Mouse (Mus musculus): Measurements from ENCODE around the gene Bcl2l15. TPM values are rescaled to one million over a fixed set of nuclear protein-coding genes. Genes with fewer than 3 reads are reported as not detected.
"Not testable (repeated sequence)": the region's sequence is repeated elsewhere in the genome, so short reads cannot be mapped to it uniquely, and the experiment has no call there.

Bcl2l15 gene
- polyA plus RNA-seq, 1 experiment from 2014 or later, result 0.08 TPM

- ATAC-seq (replicated peaks; ENCODE audit: low FRiP score, low read depth), result peak; percentile 96
- peak; percentile 97 for DNase-seq (ENCODE audit: low spot score)
- Histone ChIP-seq H3K36me3 (ENCODE audit: insufficient read depth, low read length) (no peaks in the 10 kb centered on the region), H3K4me1 (replicated peaks; ENCODE audit: insufficient read depth, low read length) (0 out of 2 replicates have a peak, but pooled peaks cover 8% of the 10 kb centered on the region), H3K4me3 (replicated peaks; ENCODE audit: low read depth, low read length) (peak within 1 kb of the TSS; percentile 97), H3K27ac (peak within 1 kb of the TSS; percentile 91), H3K9ac (ENCODE audit: low read depth, low read length) (peak within 1 kb of the TSS; percentile 97), H3K9me3 (replicated peaks; ENCODE audit: low read length) (no peaks in the 10 kb centered on the region), H3K4me2 (ENCODE audit: low read length) (peak within 1 kb of the TSS; percentile 66), H3K27me3 (ENCODE audit: insufficient read depth, low read length) (no peaks in the 10 kb centered on the region)
- 11% methylated on average over 43 of the region's 49 CpGs for WGBS
- no peak for TF ChIP-seq CTCF (IDR thresholded peaks at IDR 0.05; ENCODE audit: low read depth)
Observed at GRCm38 (mm10) chr3:103791230-103792110, 40.9 kb upstream of the Bcl2l15 start, which contains the start of gene Hipk1. Gene Hipk1 (minus strand): TSS chr3:103791563.

GRCm38 (mm10) chr3:103792111-103792406 lies 40.3 kb upstream of the Bcl2l15 start:
- H3K27ac ChIP-seq; H3K4me1 ChIP-seq (replicated peaks; ENCODE audit: insufficient read depth, low read length); DNase-seq (ENCODE audit: low spot score); H3K4me3 ChIP-seq (replicated peaks; ENCODE audit: low read depth, low read length); H3K27me3 ChIP-seq (ENCODE audit: insufficient read depth, low read length); H3K9ac ChIP-seq (ENCODE audit: low read depth, low read length); H3K36me3 ChIP-seq (ENCODE audit: insufficient read depth, low read length); H3K9me3 ChIP-seq (replicated peaks; ENCODE audit: low read length); ATAC-seq (replicated peaks; ENCODE audit: low FRiP score, low read depth): not testable (repeated sequence)
- WGBS, result 88% methylated on average over 5 of the region's 5 CpGs
- H3K4me2 ChIP-seq (ENCODE audit: low read length), result peak overlapping the region; percentile 66; the same call in 1 of the 2 replicates

- no peaks in the 10 kb centered on the region for H3K27me3 ChIP-seq (ENCODE audit: insufficient read depth, low read length)
- no peak overlapping the region for H3K27ac ChIP-seq
- no peak for TF ChIP-seq CTCF (IDR thresholded peaks at IDR 0.05; ENCODE audit: low read depth)
- no peaks in the 10 kb centered on the region for H3K9me3 ChIP-seq (replicated peaks; ENCODE audit: low read length)
- no peak overlapping the region for H3K9ac ChIP-seq (ENCODE audit: low read depth, low read length)
- 49% methylated on average over 1 of the region's 1 CpGs for WGBS
- ATAC-seq (replicated peaks; ENCODE audit: low FRiP score, low read depth) (no peak), DNase-seq (ENCODE audit: low spot score) (no peak)
- no peak overlapping the region for H3K4me2 ChIP-seq (ENCODE audit: low read length)
- no peak overlapping the region for H3K4me3 ChIP-seq (replicated peaks; ENCODE audit: low read depth, low read length)
- no peaks in the 10 kb centered on the region for H3K36me3 ChIP-seq (ENCODE audit: insufficient read depth, low read length)
- H3K4me1 ChIP-seq (replicated peaks; ENCODE audit: insufficient read depth, low read length), result 0 out of 2 replicates have a peak, but pooled peaks cover 8% of the 10 kb centered on the region
Observed at GRCm38 (mm10) chr3:103792566-103792965, 39.8 kb upstream of the Bcl2l15 start.

GRCm38 (mm10) chr3:103796389-103796788 lies 36.0 kb upstream of the Bcl2l15 start:
- H3K27ac ChIP-seq, result no peak overlapping the region
- no peak for ATAC-seq (replicated peaks; ENCODE audit: low FRiP score, low read depth)

GRCm38 (mm10) chr3:103799507-103799906 lies 32.9 kb upstream of the Bcl2l15 start:
- no peak for ATAC-seq (replicated peaks; ENCODE audit: low FRiP score, low read depth)

More at GRCm38 (mm10) chr3:103796389-103796788, 36.0 kb upstream of the Bcl2l15 start:
- no peak for DNase-seq (ENCODE audit: low spot score)
- no peaks in the 10 kb centered on the region for H3K36me3 ChIP-seq (ENCODE audit: insufficient read depth, low read length)
- H3K9me3 ChIP-seq (replicated peaks; ENCODE audit: low read length), result no peaks in the 10 kb centered on the region
- WGBS, result 69% methylated on average over 2 of the region's 2 CpGs
- 0 out of 2 replicates have a peak, but pooled peaks cover 5% of the 10 kb centered on the region for H3K4me1 ChIP-seq (replicated peaks; ENCODE audit: insufficient read depth, low read length)
- no peaks in the 10 kb centered on the region for H3K27me3 ChIP-seq (ENCODE audit: insufficient read depth, low read length)
- H3K4me2 ChIP-seq (ENCODE audit: low read length), result no peak overlapping the region
- no peak overlapping the region for H3K9ac ChIP-seq (ENCODE audit: low read depth, low read length)
- no peak for TF ChIP-seq CTCF (IDR thresholded peaks at IDR 0.05; ENCODE audit: low read depth)
- H3K4me3 ChIP-seq (replicated peaks; ENCODE audit: low read depth, low read length), result no peak overlapping the region

GRCm38 (mm10) chr3:103801631-103802531 lies 30.5 kb upstream of the Bcl2l15 start:
- Histone ChIP-seq H3K9ac (ENCODE audit: low read depth, low read length) (no peak overlapping the region), H3K36me3 (ENCODE audit: insufficient read depth, low read length) (peaks cover 23% of the 10 kb centered on the region), H3K27ac (peak overlapping the region; percentile 82), H3K4me2 (ENCODE audit: low read length) (0 out of 2 replicates have a peak overlapping the region, but pooled peaks have one; percentile 14), H3K4me3 (replicated peaks; ENCODE audit: low read depth, low read length) (no peak overlapping the region), H3K9me3 (replicated peaks; ENCODE audit: low read length) (no peaks in the 10 kb centered on the region), H3K4me1 (replicated peaks; ENCODE audit: insufficient read depth, low read length) (0 out of 2 replicates have a peak, but pooled peaks cover 3% of the 10 kb centered on the region), H3K27me3 (ENCODE audit: insufficient read depth, low read length) (no peaks in the 10 kb centered on the region)
- TF ChIP-seq CTCF (IDR thresholded peaks at IDR 0.05; ENCODE audit: low read depth), result no peak
- WGBS, result 47% methylated on average over 10 of the region's 10 CpGs
- ATAC-seq (replicated peaks; ENCODE audit: low FRiP score, low read depth) (peak; percentile 90), DNase-seq (ENCODE audit: low spot score) (peak; percentile 61)

More at GRCm38 (mm10) chr3:103799507-103799906, 32.9 kb upstream of the Bcl2l15 start:
- no peak overlapping the region for H3K4me3 ChIP-seq (replicated peaks; ENCODE audit: low read depth, low read length)
- H3K27me3 ChIP-seq (ENCODE audit: insufficient read depth, low read length), result no peaks in the 10 kb centered on the region
- H3K27ac ChIP-seq, result no peak overlapping the region
- DNase-seq (ENCODE audit: low spot score), result no peak
- H3K9ac ChIP-seq (ENCODE audit: low read depth, low read length), result no peak overlapping the region
- no peak for TF ChIP-seq CTCF (IDR thresholded peaks at IDR 0.05; ENCODE audit: low read depth)
- WGBS, result 83% methylated on average over 2 of the region's 2 CpGs
- no peaks in the 10 kb centered on the region for H3K9me3 ChIP-seq (replicated peaks; ENCODE audit: low read length)
- 0 out of 2 replicates have a peak, but pooled peaks cover 3% of the 10 kb centered on the region for H3K4me1 ChIP-seq (replicated peaks; ENCODE audit: insufficient read depth, low read length)
- H3K36me3 ChIP-seq (ENCODE audit: insufficient read depth, low read length), result peaks cover 14% of the 10 kb centered on the region
- H3K4me2 ChIP-seq (ENCODE audit: low read length), result no peak overlapping the region
